Mouse (Mus musculus) liver, embryonic 12.5 days (tissue): Measurements from ENCODE around the gene Kansl3. TPM values are rescaled to one million over a fixed set of nuclear protein-coding genes. Genes with fewer than 3 reads are reported as not detected.

Source experiments
- ATAC-seq: fragments of 200-750 bp; cut with Nextera tagmentation; 2 replicates; pipeline ENCODE4 v1.8.0; 2017; ENCODE audit warnings: moderate number of reproducible peaks, mild to moderate bottlenecking, moderate library complexity
- H3K27ac ChIP-seq: fragments of 300-500 bp; sonication (generic); 2 replicates; pipeline ENCODE4 v1.5.1; 2016; ENCODE audit warnings: mild to moderate bottlenecking
- H3K27me3 ChIP-seq: fragments of 300-500 bp; sonication (generic); replicated peaks from 2 replicates; pipeline ENCODE4 v1.6.1; 2016; ENCODE audit warnings: mild to moderate bottlenecking, moderate library complexity
- H3K36me3 ChIP-seq: fragments of 300-500 bp; sonication (generic); 2 replicates; pipeline ENCODE4 v1.6.1; 2016; ENCODE audit warnings: mild to moderate bottlenecking, moderate library complexity
- H3K4me1 ChIP-seq: fragments of 300-500 bp; sonication (generic); 2 replicates; pipeline ENCODE4 v1.6.1; 2016
- H3K4me2 ChIP-seq: fragments of 300-500 bp; sonication (generic); 2 replicates; pipeline ENCODE4 v1.6.1; 2016; ENCODE audit warnings: mild to moderate bottlenecking, moderate library complexity
- H3K4me3 ChIP-seq: fragments of 300-500 bp; sonication (generic); 2 replicates; pipeline ENCODE4 v1.5.1; 2016; ENCODE audit warnings: mild to moderate bottlenecking, moderate library complexity
- H3K9ac ChIP-seq: fragments of 300-500 bp; sonication (generic); 2 replicates; pipeline ENCODE4 v1.6.1; 2016; ENCODE audit warnings: mild to moderate bottlenecking, moderate library complexity
- H3K9me3 ChIP-seq: fragments of 300-500 bp; sonication (generic); replicated peaks from 2 replicates; pipeline ENCODE4 v1.6.1; 2016; ENCODE audit warnings: mild to moderate bottlenecking, moderate library complexity
- WGBS: fragments of 180-500 bp; shearing (Covaris S2); methylation state at CpG from one replicate; pipeline ENCODE4 v1.1.7; 2016; ENCODE audit not compliant: insufficient replicate concordance; 5-methylcytosine and 5-hydroxymethylcytosine counted together
- polyA plus RNA-seq: library from polyadenylated mRNA; unstranded; fragments of >200 nt; fragmentation: Nextera tagmentation; extraction: Ambion mirVana; gene quantifications from 2 replicates; pipeline ENCODE4 v1.2.1, GENCODE M21; 2016

The Kansl3 gene
- 20.3 and 20.7 TPM in 2 replicates for polyA plus RNA-seq

GRCm38 (mm10) chr1:36368969-36369645, at the start of gene Kansl3:
TSS of gene Kansl3 (minus strand) at chr1:36369181.
- Histone ChIP-seq H3K4me3 (peak within 1 kb of the TSS; percentile 86), H3K27ac (peak within 1 kb of the TSS; percentile 82), H3K4me1 (peaks cover 33% of the 10 kb centered on the region), H3K9ac (peak within 1 kb of the TSS; percentile 95), H3K4me2 (peak within 1 kb of the TSS; percentile 71), H3K27me3 (peaks cover 25% of the 10 kb centered on the region), H3K36me3 (peaks cover 31% of the 10 kb centered on the region), H3K9me3 (no peaks in the 10 kb centered on the region)
- WGBS = 2% methylated on average over 61 of the region's 61 CpGs
- ATAC-seq = peak; percentile 84

GRCm38 (mm10) chr1:36404531-36404930, 35.5 kb upstream of the Kansl3 start:
- 60% methylated on average over 6 of the region's 6 CpGs for WGBS
- no peak for ATAC-seq
- Histone ChIP-seq H3K4me2 (no peak overlapping the region), H3K36me3 (no peaks in the 10 kb centered on the region), H3K27me3 (peaks cover 3% of the 10 kb centered on the region; the same call in 1 of the 2 replicates), H3K9ac (no peak overlapping the region), H3K27ac (no peak overlapping the region), H3K9me3 (no peaks in the 10 kb centered on the region), H3K4me1 (no peaks in the 10 kb centered on the region), H3K4me3 (no peak overlapping the region)

GRCm38 (mm10) chr1:36401509-36401908, 32.5 kb upstream of the Kansl3 start:
- no peak for ATAC-seq
- no peak overlapping the region for H3K9ac ChIP-seq
- H3K27me3 ChIP-seq = peaks cover 10% of the 10 kb centered on the region; the same call in 1 of the 2 replicates
- WGBS = 69% methylated on average over 4 of the region's 4 CpGs
- H3K9me3 ChIP-seq = no peaks in the 10 kb centered on the region
- H3K4me2 ChIP-seq = no peak overlapping the region
- H3K4me1 ChIP-seq = no peaks in the 10 kb centered on the region
- no peak overlapping the region for H3K4me3 ChIP-seq
- H3K36me3 ChIP-seq = no peaks in the 10 kb centered on the region
- no peak overlapping the region for H3K27ac ChIP-seq

GRCm38 (mm10) chr1:36397041-36397440, 28.1 kb upstream of the Kansl3 start:
- H3K9me3 ChIP-seq = no peaks in the 10 kb centered on the region
- H3K27me3 ChIP-seq = peaks cover 17% of the 10 kb centered on the region; the same call in 1 of the 2 replicates
- WGBS = 29% methylated on average over 6 of the region's 6 CpGs
- H3K4me2 ChIP-seq = no peak overlapping the region
- no peaks in the 10 kb centered on the region for H3K36me3 ChIP-seq
- no peak overlapping the region for H3K27ac ChIP-seq
- H3K4me3 ChIP-seq = no peak overlapping the region
- H3K9ac ChIP-seq = no peak overlapping the region
- H3K4me1 ChIP-seq = no peaks in the 10 kb centered on the region
- no peak for ATAC-seq

GRCm38 (mm10) chr1:36379582-36379981, 10.6 kb upstream of the Kansl3 start:
- Histone ChIP-seq H3K9ac (no peak overlapping the region), H3K4me1 (peaks cover 13% of the 10 kb centered on the region), H3K27me3 (peaks cover 28% of the 10 kb centered on the region), H3K4me3 (no peak overlapping the region), H3K36me3 (no peaks in the 10 kb centered on the region), H3K27ac (no peak overlapping the region), H3K4me2 (no peak overlapping the region), H3K9me3 (no peaks in the 10 kb centered on the region)
- ATAC-seq = no peak
- WGBS = 58% methylated on average over 4 of the region's 4 CpGs

GRCm38 (mm10) chr1:36378880-36379279, 9.9 kb upstream of the Kansl3 start:
- H3K4me3 ChIP-seq = no peak overlapping the region
- peaks cover 35% of the 10 kb centered on the region for H3K27me3 ChIP-seq

GRCm38 (mm10) chr1:36371934-36372845, 3.2 kb upstream of the Kansl3 start, which contains the start of gene Fer1l5:
TSS of gene Fer1l5 (plus strand) at chr1:36372291.
- Histone ChIP-seq H3K27me3 (peaks cover 44% of the 10 kb centered on the region), H3K4me2 (no peak within 1 kb of the TSS), H3K4me1 (peaks cover 27% of the 10 kb centered on the region), H3K4me3 (no peak within 1 kb of the TSS), H3K27ac (no peak within 1 kb of the TSS), H3K9ac (no peak within 1 kb of the TSS), H3K9me3 (no peaks in the 10 kb centered on the region), H3K36me3 (0 out of 2 replicates have a peak, but pooled peaks cover 5% of the 10 kb centered on the region)
- WGBS = 45% methylated on average over 10 of the region's 10 CpGs
- peak; percentile 44; the same call in 1 of the 2 replicates for ATAC-seq

More at GRCm38 (mm10) chr1:36378880-36379279, 9.9 kb upstream of the Kansl3 start:
- Histone ChIP-seq H3K9me3 (no peaks in the 10 kb centered on the region), H3K4me1 (peaks cover 13% of the 10 kb centered on the region), H3K36me3 (no peaks in the 10 kb centered on the region), H3K27ac (no peak overlapping the region), H3K4me2 (no peak overlapping the region), H3K9ac (no peak overlapping the region)
- ATAC-seq = peak; percentile 52; the same call in 1 of the 2 replicates
- WGBS = 38% methylated on average over 6 of the region's 6 CpGs

GRCm38 (mm10) chr1:36370918-36371317, 1.9 kb upstream of the Kansl3 start:
- no peak for ATAC-seq
- 69% methylated on average over 6 of the region's 6 CpGs for WGBS

GRCm38 (mm10) chr1:36368112-36368968, 641 bp downstream of the Kansl3 start:
- H3K9ac ChIP-seq = peak overlapping the region; percentile 95
- peaks cover 18% of the 10 kb centered on the region for H3K27me3 ChIP-seq
- WGBS = 4% methylated on average over 51 of the region's 55 CpGs
- H3K9me3 ChIP-seq = no peaks in the 10 kb centered on the region
- peak overlapping the region; percentile 71 for H3K4me2 ChIP-seq
- ATAC-seq = peak; percentile 83
- H3K36me3 ChIP-seq = peaks cover 39% of the 10 kb centered on the region
- H3K4me3 ChIP-seq = peak overlapping the region; percentile 86
- peak overlapping the region; percentile 82 for H3K27ac ChIP-seq
- peaks cover 33% of the 10 kb centered on the region for H3K4me1 ChIP-seq

More at GRCm38 (mm10) chr1:36370918-36371317, 1.9 kb upstream of the Kansl3 start:
- H3K27ac ChIP-seq = no peak overlapping the region
- H3K9me3 ChIP-seq = no peaks in the 10 kb centered on the region
- no peak overlapping the region for H3K4me3 ChIP-seq
- peaks cover 43% of the 10 kb centered on the region for H3K27me3 ChIP-seq
- peaks cover 33% of the 10 kb centered on the region for H3K4me1 ChIP-seq
- no peak overlapping the region for H3K4me2 ChIP-seq
- peaks cover 13% of the 10 kb centered on the region for H3K36me3 ChIP-seq
- no peak overlapping the region for H3K9ac ChIP-seq

GRCm38 (mm10) chr1:36367698-36368097, 1.3 kb downstream of the Kansl3 start:
- peak overlapping the region; percentile 95 for H3K9ac ChIP-seq

More at GRCm38 (mm10) chr1:36367698-36368097, 1.3 kb downstream of the Kansl3 start:
- peaks cover 33% of the 10 kb centered on the region for H3K4me1 ChIP-seq
- H3K9me3 ChIP-seq = no peaks in the 10 kb centered on the region
- peak overlapping the region; percentile 71 for H3K4me2 ChIP-seq
- 59% methylated on average over 12 of the region's 12 CpGs for WGBS
- H3K36me3 ChIP-seq = peaks cover 45% of the 10 kb centered on the region
- peaks cover 11% of the 10 kb centered on the region for H3K27me3 ChIP-seq
- H3K4me3 ChIP-seq = peak overlapping the region; percentile 86
- H3K27ac ChIP-seq = no peak overlapping the region
- ATAC-seq = no peak
